Mouse (Mus musculus) ES-E14 (cell line): ENCODE results near the gene Nme3. TPM values are rescaled to one million over a fixed set of nuclear protein-coding genes. Genes with fewer than 3 reads are reported as not detected.
A peak's percentile ranks its signal among the peaks of the same experiment; 100 is the strongest.

Experiments
- DNase-seq: peaks from one replicate; pipeline ENCODE4 v3.0.0-alpha.2; 2013; ENCODE audit warnings: low read depth, low spot score
- H3K27ac ChIP-seq: 2 replicates; pipeline ENCODE4 v1.5.1; 2012; ENCODE audit warnings: low read depth, mild to moderate bottlenecking, low read length, moderate library complexity, mixed read lengths; ENCODE audit not compliant: poor library complexity, insufficient read depth, severe bottlenecking
- H3K36me3 ChIP-seq: 2 replicates; pipeline ENCODE4 v1.6.1; 2012; ENCODE audit warnings: mild to moderate bottlenecking, low read length, moderate library complexity, mixed read lengths; ENCODE audit not compliant: control insufficient read depth, poor library complexity, insufficient read depth, severe bottlenecking
- H3K4me1 ChIP-seq, 2 experiments: fragments of 150-350 bp in 1 of 2; sonication (generic) in 1 of 2; 2 replicates each; pipeline ENCODE4 v1.6.1; 2012; ENCODE audit warnings: low read length in 2 of 2, mild to moderate bottlenecking in 1 of 2, mixed read lengths in 1 of 2; ENCODE audit not compliant: control insufficient read depth in 2 of 2, insufficient read depth in 2 of 2, poor library complexity in 1 of 2
- H3K4me3 ChIP-seq, 2 experiments: fragments of 150-350 bp in 1 of 2; sonication (generic) in 1 of 2; 2 replicates each; pipeline ENCODE4 v1.5.1; 2012; ENCODE audit warnings: low read length in 2 of 2, low read depth in 1 of 2, mild to moderate bottlenecking in 1 of 2, mixed read lengths in 1 of 2; ENCODE audit not compliant: insufficient read depth in 1 of 2, poor library complexity in 1 of 2, severe bottlenecking in 1 of 2
- H3K9ac ChIP-seq: 2 replicates; pipeline ENCODE4 v1.6.1; 2012; ENCODE audit warnings: low read depth, mild to moderate bottlenecking, low read length, mixed read lengths; ENCODE audit not compliant: poor library complexity, insufficient read depth, severe bottlenecking
- H3K9me3 ChIP-seq: fragments of 150-350 bp; sonication (generic); 2 replicates; pipeline ENCODE4 v1.6.1; 2012; ENCODE audit warnings: low read depth, mild to moderate bottlenecking, low read length; ENCODE audit not compliant: control insufficient read depth, insufficient read depth
- CHD2 ChIP-seq: IDR thresholded peaks from 2 replicates; pipeline ENCODE4 v1.6.1; 2014; ENCODE audit warnings: mild to moderate bottlenecking, low read depth, low read length, inconsistent platforms
- HCFC1 ChIP-seq: IDR thresholded peaks from 2 replicates; pipeline ENCODE4 v1.6.1; 2012; ENCODE audit warnings: low read length, inconsistent platforms, borderline replicate concordance; ENCODE audit not compliant: insufficient read depth
- MAFK ChIP-seq: IDR thresholded peaks from 2 replicates; pipeline ENCODE4 v1.6.1; 2014; ENCODE audit warnings: mild to moderate bottlenecking, low read depth, low read length, inconsistent platforms; ENCODE audit not compliant: insufficient read depth
- ZC3H11A ChIP-seq: IDR thresholded peaks from 2 replicates; pipeline ENCODE4 v1.6.1; 2012; ENCODE audit warnings: low read depth, mild to moderate bottlenecking, inconsistent platforms, low read length, borderline replicate concordance
- ZNF384 ChIP-seq: IDR thresholded peaks from 2 replicates; pipeline ENCODE4 v1.6.1; 2012; ENCODE audit warnings: low read depth, low read length, inconsistent platforms
- in situ Hi-C, 2 experiments: fragments of 600-800 bp; cut with MboI; formaldehyde crosslinking; loops; one replicate each; pipeline ENCODE4 v1.15.1; 2025; ENCODE audit warnings: low sequenced_read_pairs in 2 of 2, inconsistent platforms in 1 of 2; ENCODE audit not compliant: unreplicated experiment in 2 of 2
- total RNA-seq: library from RNA; depleted of rRNA; stranded (reverse); fragments of 300-350 nt; gene quantifications from 2 replicates; pipeline ENCODE4 v1.2.3, GENCODE M21; 2012

The Nme3 gene
- total RNA-seq, 1 experiment = 59.4 TPM

GRCm38 (mm10) chr17:24874989-24875388, 21.3 kb upstream of the Nme3 start:
- in situ Hi-C loops = no loop called here
- DNase-seq = no peak
- Histone ChIP-seq H3K9me3 (no peaks in the 10 kb centered on the region), H3K4me1 (peaks cover 8 to 21% of the 10 kb centered on the region in 2 experiments; a peak in 3 of 4 replicates), H3K9ac (no peak overlapping the region), H3K36me3 (no peaks in the 10 kb centered on the region), H3K4me3 (no peak overlapping the region), H3K27ac (peak overlapping the region; percentile 33; the same call in 1 of the 2 replicates)
- TF ChIP-seq ZC3H11A = no peak
- no peak for TF ChIP-seq ZNF384

DNA sequence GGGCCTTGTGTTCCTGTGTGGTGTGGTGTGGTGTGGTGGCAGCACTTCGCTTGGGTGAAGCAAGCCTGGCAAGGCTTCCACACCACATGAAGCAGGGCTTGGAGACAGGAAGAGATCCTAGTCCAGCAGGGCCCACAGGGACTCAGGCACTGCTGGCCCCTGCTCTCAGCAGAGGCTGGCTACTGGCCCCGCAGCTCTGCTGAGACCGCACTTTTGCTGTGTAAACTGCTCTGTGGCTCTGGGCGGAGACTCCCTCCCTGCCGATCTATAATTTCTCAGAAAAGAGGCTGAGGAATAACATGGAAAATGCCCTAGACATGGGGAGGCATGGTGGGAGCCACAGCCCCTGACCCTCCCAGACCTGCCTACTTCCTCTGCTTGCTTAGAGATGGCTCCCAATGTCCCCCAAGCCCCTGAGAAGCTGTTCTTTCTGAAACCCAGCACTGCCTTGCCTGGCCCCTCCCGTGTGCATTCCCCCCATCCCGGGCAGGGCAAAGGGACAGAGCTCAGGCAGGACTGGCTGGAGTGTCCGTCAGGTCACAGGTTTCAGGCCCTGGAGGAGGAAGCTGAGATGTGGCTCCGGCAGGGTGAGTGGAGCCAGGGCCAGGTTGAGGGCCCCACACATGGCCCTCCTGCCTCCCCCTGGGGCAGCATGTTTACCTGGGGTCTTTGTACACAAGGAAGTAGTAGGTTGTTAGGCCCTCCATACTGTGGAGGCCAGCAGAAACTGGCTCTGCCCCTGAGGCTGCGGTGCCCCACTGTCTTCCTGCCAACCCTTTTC, 18.8 kb upstream of the Nme3 start:
- peak overlapping the region; percentile 16 to 33 for H3K4me3 ChIP-seq
- H3K36me3 ChIP-seq = peaks cover under 1% of the 10 kb centered on the region; the same call in 1 of the 2 replicates
- peaks cover 5 to 26% of the 10 kb centered on the region in 2 experiments; a peak in 2 of 4 replicates for H3K4me1 ChIP-seq
- peak overlapping the region; percentile 67 for H3K9ac ChIP-seq
- H3K9me3 ChIP-seq = no peaks in the 10 kb centered on the region
- peak overlapping the region; percentile 49; the same call in 1 of the 2 replicates for H3K27ac ChIP-seq
- in situ Hi-C loops = no loop called here
- TF ChIP-seq HCFC1 = no peak
- no peak for TF ChIP-seq ZNF384
- TF ChIP-seq CHD2 = no peak
- no peak for TF ChIP-seq ZC3H11A
- no peak for TF ChIP-seq MAFK
- DNase-seq = no peak

- Histone ChIP-seq H3K27ac (no peak overlapping the region; the same call in 1 of the 2 replicates), H3K9ac (peak overlapping the region; percentile 67), H3K9me3 (no peaks in the 10 kb centered on the region), H3K36me3 (peaks cover 6% of the 10 kb centered on the region; the same call in 1 of the 2 replicates), H3K4me1 (peaks cover 5 to 23% of the 10 kb centered on the region in 2 experiments; a peak in 2 of 4 replicates), H3K4me3 (peak overlapping the region; percentile 16 to 33)
- DNase-seq = no peak
- no peak for TF ChIP-seq ZNF384
- no peak for TF ChIP-seq CHD2
- TF ChIP-seq ZC3H11A = no peak
- no peak for TF ChIP-seq MAFK
- TF ChIP-seq HCFC1 = no peak
- in situ Hi-C loops = no loop called here
Observed at GRCm38 (mm10) chr17:24878117-24878397, 18.2 kb upstream of the Nme3 start.

DNA sequence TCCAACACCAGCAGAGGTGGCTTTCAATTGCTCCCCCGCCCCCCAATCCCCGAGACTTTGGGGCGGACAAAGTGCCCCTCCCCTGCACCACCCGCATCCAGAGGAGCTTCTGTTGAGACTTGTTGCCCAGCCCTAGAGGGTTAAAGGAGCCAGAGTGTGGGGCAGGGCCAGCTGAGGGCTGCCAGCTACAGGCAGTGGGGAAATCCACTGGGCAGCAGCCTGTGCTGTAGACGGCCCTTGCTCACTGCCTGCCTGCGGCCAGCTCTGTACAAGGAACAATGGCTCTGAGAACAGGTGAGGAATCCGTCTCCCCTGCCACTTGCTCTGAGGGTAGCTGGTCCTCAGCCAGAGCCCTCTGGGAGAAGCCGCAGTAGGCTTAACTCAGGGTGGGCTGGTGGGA, 17.8 kb upstream of the Nme3 start:
- Histone ChIP-seq H3K36me3 (peaks cover 9% of the 10 kb centered on the region; the same call in 1 of the 2 replicates), H3K27ac (no peak overlapping the region), H3K9me3 (no peaks in the 10 kb centered on the region), H3K9ac (peak overlapping the region; percentile 21; the same call in 1 of the 2 replicates), H3K4me3 (peak overlapping the region; percentile 16 to 26), H3K4me1 (peaks cover 3 to 23% of the 10 kb centered on the region in 2 experiments; a peak in 2 of 4 replicates)
- no peak for DNase-seq
- in situ Hi-C loops = no loop called here
- TF ChIP-seq ZC3H11A (no peak), CHD2 (no peak), MAFK (no peak), HCFC1 (no peak), ZNF384 (no peak)

GRCm38 (mm10) chr17:24881738-24882440, 14.4 kb upstream of the Nme3 start:
- H3K4me1 ChIP-seq = peaks cover 3 to 24% of the 10 kb centered on the region in 2 experiments; a peak in 2 of 4 replicates
- DNase-seq = no peak
- H3K9me3 ChIP-seq = no peaks in the 10 kb centered on the region
- in situ Hi-C loops = no loop called here
- H3K27ac ChIP-seq = no peak overlapping the region
- TF ChIP-seq ZC3H11A (0 out of 2 replicates have a peak, but pooled peaks have one; percentile 11), MAFK (no peak), HCFC1 (no peak), CHD2 (no peak), ZNF384 (no peak)
- H3K36me3 ChIP-seq = peaks cover 16% of the 10 kb centered on the region; the same call in 1 of the 2 replicates
- peak overlapping the region in 1 of 2 experiments; percentile 24; a peak in 1 of 4 replicates for H3K4me3 ChIP-seq
- no peak overlapping the region for H3K9ac ChIP-seq
